Mouse (Mus musculus) MEL-GATA-1-ER (cell line): ENCODE results near the gene Kat7.

ENCODE experiments used
- DNase-seq: peaks from one replicate; pipeline ENCODE4 v3.0.0-alpha.2; 2012; ENCODE audit warnings: low read depth; ENCODE audit errors: extremely low read depth

Kat7 gene

GRCm38 (mm10) chr11:95310007-95310647 is at the start of gene Kat7:
Kat7 (minus strand) TSS chr11:95310246.
- DNase-seq, result peak; percentile 99

GRCm38 (mm10) chr11:95358263-95358662 is 48.2 kb upstream of the Kat7 start:
- DNase-seq, result no peak

- peak; percentile 99 for DNase-seq
Observed at GRCm38 (mm10) chr11:95356469-95357273, 46.6 kb upstream of the Kat7 start.

- DNase-seq, result no peak
Observed at GRCm38 (mm10) chr11:95356039-95356438, 46.0 kb upstream of the Kat7 start.

- no peak for DNase-seq
Observed at GRCm38 (mm10) chr11:95355661-95356011, 45.6 kb upstream of the Kat7 start.

- DNase-seq, result no peak
Observed at GRCm38 (mm10) chr11:95354945-95355660, 45.1 kb upstream of the Kat7 start.

- DNase-seq, result no peak
Observed at GRCm38 (mm10) chr11:95354228-95354944, 44.3 kb upstream of the Kat7 start.

GRCm38 (mm10) chr11:95353226-95353625 is 43.2 kb upstream of the Kat7 start:
- DNase-seq, result no peak

GRCm38 (mm10) chr11:95352686-95353085 is 42.6 kb upstream of the Kat7 start:
- no peak for DNase-seq

- DNase-seq, result no peak
Observed at GRCm38 (mm10) chr11:95350960-95351359, 40.9 kb upstream of the Kat7 start.

GRCm38 (mm10) chr11:95350289-95350688 is 40.2 kb upstream of the Kat7 start:
- no peak for DNase-seq

- no peak for DNase-seq
Observed at GRCm38 (mm10) chr11:95344181-95344580, 34.1 kb upstream of the Kat7 start.

GRCm38 (mm10) chr11:95343180-95343579 is 33.1 kb upstream of the Kat7 start:
- DNase-seq, result no peak

- DNase-seq, result no peak
Observed at GRCm38 (mm10) chr11:95340664-95341063, 30.6 kb upstream of the Kat7 start.

GRCm38 (mm10) chr11:95340259-95340658 is 30.2 kb upstream of the Kat7 start:
- no peak for DNase-seq

- peak; percentile 92 for DNase-seq
Observed at GRCm38 (mm10) chr11:95339471-95340021, 29.5 kb upstream of the Kat7 start.

- no peak for DNase-seq
Observed at GRCm38 (mm10) chr11:95337846-95338342, 27.8 kb upstream of the Kat7 start.

GRCm38 (mm10) chr11:95337129-95337813 is 27.2 kb upstream of the Kat7 start:
- peak; percentile 45 for DNase-seq

- peak; percentile 97 for DNase-seq
Observed at GRCm38 (mm10) chr11:95336568-95337128, 26.6 kb upstream of the Kat7 start, which contains the start of gene Fam117a. Fam117a (plus strand) TSS chr11:95337018.

GRCm38 (mm10) chr11:95334448-95335060 is 24.5 kb upstream of the Kat7 start:
- no peak for DNase-seq
